Mouse (Mus musculus): Measurements from ENCODE around the gene Farp1. TPM values are rescaled to one million over a fixed set of nuclear protein-coding genes. Genes with fewer than 3 reads are reported as not detected.

Gene Farp1
- total RNA-seq, 1 experiment from 2014 or later: 21.1 TPM

DNA sequence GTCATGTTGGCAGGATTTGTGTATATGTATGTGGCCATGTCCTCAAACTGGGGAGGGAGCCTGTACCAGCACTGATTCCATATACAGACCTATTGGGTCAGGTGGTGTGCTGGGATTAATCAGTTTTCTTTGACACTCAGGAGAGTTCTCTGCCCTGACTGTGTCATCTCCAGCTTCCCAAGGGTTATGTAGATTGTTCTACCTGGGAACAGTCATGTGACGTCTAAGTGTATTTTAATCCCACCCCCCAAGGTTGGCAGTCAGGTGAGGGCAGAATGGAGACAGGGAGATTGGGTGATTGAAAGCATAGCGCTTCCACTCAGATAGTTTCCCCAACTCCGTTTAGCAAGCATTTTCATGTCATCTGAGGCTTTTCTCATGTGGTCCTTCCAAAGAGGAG, 110.3 kb downstream of the Farp1 start:
- DNase-seq: no peak

DNA sequence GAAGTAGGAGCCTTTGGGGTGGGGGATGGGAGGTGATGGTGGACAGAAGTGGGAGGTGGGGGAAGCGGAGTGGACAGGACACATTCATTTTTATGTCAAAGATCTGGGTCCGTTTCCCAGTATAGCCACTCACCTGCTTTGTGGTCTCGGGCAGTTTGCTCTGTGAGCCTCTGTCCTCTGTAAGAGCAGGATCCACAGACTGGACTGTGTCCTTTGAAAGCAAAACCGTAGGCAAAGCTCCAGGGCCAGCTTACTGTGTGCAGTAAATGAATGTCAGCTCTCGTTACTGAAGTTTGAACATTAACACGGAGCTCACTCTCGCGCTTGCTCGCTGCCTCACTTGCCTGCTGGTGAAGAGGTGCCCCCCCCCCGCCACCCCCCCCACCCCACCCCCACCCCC, 110.7 kb downstream of the Farp1 start:
- peak; percentile 31 for DNase-seq

DNA sequence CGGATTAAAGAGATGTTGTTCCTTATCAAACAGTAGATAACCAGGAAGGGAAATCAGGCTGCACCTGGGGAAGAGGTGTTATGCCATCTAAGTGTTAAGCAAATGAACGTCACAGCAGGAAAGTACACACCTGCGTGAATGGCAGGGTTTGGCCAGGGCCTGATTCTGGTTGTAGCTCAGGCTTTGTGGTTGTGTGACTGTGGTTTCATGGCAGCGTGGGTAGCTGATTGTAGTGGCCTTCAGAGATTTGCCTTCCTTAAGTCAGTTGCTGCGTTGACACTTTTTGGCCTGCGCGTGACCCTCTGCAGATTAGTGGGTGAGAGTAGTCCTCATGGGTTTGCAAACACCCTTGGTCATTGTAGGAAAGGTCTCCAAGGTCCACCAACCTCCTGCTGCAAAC, 111.2 kb downstream of the Farp1 start:
- DNase-seq: no peak

DNA sequence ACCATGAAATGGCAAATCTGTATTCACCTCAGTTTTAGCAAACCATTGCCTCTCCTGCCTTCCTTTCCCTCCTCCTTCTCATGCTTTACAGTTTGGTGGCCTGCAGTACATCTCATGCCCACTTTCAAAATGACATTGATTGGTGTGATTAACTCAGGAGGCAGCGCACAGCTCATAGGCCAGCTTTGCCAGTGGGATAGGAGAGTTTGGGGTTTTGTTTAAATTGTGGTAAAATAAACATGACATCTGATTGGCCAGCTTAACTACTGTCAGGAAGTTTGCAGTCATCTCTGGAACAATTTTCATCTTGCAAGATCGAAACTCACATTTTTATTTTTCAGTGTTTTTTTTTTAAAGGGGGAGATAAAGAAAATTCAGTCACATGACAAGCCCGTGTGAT, 112.0 kb downstream of the Farp1 start:
- no peak for DNase-seq

DNA sequence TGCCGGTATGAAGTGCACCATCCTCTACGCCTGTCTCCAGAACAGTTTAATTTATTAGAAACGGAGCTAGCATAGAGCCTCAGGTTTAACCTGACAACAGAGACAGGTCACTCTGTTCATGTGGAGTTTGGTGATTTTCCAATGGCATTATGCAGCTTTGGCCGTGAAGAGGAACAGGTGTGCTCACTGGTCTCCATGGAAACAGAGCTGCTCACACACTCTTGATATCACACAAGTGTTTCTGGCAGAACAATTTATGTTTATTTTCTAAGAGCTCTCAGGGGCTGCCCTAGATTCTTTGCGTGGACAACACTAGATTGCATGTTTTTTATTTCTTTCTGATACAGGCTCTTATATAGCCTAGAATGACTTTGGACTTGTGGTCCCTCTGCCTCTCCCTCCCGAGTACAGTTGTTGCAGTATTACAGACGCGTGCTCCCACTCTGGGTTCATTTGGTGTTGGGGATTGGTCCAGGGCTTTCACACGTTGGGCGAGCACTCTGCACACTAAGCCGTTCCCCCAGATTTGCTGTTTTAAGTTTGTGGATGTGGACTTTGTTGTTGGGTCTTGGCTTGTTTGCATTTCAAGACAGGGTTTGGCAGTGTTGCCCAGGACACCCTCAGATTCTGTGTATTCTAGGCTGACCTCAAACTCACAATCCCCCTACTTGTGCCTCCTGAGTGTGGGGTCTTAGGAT, 113.2 kb downstream of the Farp1 start:
- no peak for DNase-seq

DNA sequence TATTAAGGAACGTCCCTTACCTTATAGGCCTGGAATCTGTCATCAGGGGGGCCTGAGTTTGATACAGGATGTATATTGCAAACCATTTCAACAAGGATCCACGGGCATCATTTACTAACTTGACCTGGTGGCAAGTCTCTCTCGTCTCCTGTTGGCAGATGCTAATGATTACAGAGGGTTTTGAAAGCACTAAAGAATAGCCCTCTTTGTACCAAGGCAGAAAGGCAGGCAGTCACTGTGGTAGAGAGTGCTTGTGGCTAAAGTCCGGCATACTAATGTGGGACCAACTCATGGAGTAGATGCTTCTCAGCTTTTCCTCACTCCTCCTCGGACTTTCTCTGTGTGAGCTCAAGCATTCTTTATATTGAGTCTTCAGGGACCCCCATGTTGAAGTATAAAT, 115.0 kb downstream of the Farp1 start:
- no peak for DNase-seq

DNA sequence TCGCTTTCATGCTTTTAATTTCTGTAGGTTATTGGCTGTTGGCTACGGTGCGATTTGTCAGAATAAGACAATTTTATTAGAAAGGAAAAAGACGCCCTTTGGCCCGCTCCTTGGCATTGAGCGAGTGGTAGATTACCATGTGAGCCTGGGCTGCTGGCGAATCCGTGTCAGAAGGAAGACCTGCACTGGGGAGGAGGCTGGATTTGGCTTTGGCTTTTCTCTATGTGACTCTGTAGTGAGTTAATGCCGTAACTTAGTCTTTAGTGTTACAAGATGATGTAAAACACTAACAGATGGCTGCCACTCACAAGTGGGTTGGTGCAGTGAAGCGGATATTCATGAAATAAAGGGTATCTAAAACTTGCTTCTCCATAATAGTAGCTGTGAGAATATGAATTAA, 116.8 kb downstream of the Farp1 start:
- DNase-seq: no peak

DNA sequence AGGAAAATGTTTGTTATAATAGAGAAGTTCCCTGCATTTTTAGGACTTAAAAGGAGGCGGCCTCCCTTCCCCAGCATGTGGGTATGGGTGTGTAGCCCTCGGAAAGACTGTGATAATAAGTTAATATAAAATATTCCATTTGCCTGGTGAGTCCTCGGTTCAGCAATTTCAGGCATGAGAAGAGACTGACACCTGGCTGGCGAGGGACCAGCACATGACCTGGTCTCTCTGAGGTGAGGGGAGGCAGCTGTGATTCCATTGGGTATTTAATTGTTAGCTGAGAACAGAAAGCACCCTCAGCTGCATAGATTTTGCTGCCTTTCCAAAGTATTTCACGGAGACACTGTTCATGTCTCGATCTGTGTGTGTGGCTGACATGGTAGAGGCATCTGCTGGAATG, 117.8 kb downstream of the Farp1 start:
- DNase-seq: no peak

DNA sequence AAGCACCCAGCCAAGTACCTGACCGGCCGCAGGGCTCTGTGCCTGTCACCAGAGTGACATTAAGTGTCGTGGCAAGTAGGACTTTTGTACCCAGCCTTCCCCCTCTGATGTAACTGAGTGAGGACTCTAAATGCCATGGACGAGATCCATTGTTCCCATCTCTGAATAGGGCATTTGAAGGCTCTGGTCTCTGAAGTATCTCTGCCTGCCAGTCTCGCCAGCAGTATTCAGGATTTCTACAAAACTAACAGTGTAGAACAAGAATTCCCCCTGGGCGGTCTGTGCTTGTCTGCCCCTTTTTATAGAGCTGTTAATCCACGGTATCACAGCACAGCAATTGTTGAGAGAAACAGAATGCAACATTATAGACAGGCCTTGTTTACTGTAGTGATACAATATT, 118.3 kb downstream of the Farp1 start:
- no peak for DNase-seq

DNA sequence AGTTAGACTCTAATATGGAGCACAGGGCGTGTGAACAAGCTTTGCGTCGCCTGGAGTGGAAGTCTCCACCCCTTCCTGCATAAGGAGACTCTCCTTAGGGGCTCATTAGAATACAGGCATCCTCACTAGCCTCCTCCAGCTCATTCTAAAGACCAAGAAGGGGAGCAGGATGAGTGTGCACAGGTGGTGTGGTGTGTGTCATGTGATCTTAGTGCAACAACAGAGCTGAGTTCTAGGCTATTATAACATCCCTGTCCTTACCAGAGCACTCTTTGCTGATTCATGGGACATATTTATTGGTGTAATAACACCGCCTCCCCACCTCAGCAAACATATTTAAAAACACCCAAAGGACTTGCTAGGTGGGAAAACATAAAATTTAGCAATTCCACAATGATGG, 120.2 kb downstream of the Farp1 start:
- DNase-seq: no peak

DNA sequence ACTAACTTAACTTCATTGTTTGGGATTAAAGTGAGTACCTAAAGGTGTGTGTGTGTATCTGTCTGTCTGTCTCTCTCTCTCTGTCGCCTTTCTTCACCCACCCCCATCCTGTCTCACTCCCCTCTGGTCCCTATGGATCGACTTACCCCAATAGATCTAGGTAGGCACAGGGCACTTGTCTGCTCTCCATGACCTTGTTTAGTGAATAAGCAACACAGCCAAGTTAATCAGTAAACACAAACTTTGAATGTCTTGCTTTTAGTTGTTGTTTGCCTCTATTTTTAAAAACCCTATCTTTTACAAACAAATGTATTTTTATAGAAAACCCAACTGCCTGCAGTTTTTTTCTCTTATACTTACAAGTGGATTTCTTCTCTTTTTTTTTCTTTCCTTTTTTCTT, 123.6 kb downstream of the Farp1 start:
- DNase-seq: no peak

DNA sequence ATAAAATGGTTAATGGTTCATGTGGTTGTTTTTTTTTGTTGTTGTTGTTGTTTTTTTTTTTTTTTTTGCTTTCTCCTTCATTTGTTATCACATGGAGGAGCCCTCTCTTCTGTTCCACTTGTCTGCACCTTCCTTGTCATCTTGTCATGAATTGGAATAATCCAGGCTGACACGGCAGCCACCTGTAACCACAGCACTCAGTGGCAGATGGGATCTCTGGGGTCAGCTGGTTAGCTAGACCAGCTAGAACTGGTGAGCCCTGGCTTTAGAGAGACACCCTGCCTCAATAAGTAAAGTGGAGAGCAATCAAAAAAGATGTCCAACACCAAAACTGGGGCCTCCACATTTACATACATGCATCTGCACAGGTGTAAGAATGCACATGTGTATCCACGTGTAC, 127.8 kb downstream of the Farp1 start:
- no peak for DNase-seq

DNA sequence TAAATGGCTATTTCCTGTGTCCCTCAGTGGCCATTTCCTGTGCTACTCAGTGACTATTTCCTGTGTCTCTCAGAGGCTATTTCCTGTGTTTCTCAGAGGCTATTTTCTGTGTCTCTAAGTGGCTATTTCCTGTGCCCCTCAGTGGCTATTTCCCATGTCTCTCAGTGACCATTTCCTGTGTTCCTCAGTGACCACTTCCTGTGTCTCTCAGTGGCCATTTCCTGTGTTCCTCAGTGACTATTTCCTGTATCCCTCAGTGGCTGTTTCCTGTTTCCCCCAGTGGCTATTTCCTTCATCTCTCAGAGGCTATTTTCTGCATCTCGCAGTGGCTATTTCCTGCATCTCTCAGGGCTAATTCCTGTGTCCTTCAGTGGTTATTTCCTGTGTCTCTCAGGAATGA, 129.9 kb downstream of the Farp1 start:
- no peak for DNase-seq

DNA sequence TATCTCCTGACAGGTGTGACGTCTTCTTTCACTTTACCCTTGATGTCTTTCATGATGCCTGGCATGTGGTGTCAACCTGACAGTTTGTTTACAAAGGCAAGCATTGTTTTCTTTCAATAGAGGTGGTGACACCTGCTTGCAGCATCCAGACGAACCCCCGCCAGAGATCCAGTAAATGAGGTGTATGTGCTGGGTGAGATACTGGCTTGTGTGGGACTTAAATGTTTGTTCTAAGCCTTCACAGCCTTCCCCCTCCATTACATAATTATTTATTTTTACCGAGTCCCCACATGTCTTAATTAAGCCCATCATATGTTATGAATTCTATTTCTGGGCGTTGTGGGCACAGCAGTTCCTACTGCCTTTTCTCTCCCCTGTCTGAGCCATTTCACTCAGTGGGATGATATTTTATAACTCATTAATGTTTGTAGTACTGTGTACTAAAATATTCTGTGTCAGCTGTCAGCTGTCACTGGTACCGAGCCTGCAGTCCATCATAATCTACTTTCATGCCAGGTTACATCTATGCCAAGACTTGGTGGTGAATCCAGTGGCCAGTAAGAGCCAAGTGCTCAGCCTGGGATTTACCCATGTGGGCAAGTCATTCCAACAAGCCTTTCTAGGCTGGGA, 130.5 kb downstream of the Farp1 start:
- no peak for DNase-seq

DNA sequence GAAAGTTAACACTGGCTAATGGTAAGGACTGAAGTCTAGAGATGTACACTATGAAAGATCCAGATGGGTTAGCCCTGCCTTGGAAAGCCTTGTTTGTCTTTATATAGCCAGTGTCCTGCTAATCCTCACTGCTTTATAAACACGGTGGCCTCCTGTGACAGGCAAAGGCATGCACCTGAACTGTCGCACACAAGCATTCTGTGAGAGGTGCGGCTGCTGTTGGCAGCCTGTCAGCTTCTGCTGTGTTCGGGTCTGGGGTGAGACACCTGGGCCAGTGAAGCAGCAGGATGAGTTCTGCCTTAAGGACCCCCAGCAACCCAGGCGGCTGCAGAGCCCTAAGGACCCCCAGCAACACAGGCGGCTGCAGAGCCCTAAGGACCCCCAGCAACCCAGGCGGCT, 131.0 kb downstream of the Farp1 start:
- no peak for DNase-seq

DNA sequence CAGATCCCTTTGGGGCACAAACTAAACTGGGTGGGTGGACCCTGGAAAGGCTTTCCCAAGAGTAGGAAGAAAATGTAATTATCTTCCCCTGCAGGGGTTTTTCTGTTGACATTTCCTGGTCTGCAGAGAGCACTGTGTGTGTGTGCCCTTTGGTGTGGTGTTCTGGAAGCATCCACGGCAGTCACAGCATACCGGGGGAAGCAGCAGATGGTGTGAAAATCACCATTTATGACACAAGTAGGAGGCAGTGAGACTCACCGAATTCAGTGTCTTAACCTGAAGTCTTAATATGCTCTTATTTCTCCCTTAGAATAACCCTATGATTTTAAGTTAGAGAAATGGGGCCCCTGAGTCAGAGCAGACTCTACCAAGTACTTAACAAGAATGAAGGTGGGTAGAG, 133.7 kb downstream of the Farp1 start:
- no peak for DNase-seq

DNA sequence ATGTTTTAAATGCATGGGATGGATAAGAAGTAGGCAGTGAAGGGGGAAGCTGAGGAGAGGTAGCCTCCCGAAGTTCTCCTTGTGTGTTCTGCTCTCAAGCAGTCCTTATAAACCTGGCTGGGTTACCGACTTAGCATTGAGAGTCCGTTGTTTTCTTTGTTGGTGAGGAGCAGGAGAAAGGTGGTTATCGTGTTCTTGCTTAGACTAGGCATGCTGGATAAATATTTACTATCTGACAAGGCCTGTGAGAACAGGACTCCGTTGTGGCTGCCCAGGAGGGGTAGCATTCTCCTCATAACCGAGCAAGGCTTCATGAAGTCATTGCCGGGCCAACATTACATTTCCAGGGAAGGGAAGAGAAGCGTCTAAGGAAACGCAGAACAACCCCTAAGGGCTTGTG, 135.3 kb downstream of the Farp1 start:
- DNase-seq: no peak

DNA sequence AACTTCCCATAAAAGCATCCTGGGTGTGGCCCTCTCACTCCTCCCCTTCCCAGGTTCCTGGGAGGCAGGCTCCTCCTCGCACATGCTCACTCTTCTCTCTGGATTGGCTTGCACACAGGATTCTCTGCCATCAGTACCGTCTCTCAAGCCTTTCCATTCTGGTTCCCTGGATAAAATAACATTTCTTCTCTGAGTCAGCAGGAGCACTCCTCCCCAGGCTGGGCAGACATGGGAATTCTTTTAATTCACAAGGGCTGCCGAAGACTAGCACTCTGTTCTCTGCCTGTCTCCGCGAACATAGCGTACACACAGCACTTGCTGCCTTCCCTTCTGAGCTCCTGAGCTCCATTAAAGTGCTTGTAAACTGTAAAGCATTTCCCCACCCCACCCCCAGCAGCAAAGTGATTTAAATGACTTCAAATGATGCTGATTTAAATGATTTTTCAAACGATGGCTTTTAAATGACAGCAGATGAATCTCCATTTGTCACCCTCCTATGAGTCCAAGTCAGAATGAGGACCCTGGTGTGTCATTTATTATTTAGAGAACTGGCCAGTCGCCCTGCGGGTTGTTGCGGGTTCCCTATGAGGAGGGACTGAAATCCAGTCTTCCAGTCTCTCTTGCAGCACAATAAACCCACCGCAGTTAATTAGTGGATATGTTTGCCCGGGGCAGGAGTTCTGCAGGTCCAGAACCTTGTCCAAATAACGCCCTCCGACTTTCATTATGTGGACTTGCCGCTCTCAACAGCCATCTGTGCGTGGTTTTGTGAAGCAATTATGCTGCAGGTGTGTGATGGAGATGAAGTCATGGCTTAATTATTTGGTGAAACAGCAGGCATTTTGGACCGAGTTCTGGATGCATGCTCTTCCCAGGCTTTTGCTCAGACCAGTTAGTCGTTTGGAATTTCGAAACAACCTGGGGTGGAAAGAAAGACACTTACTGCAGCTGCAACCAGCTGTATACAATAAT, 137.4 kb downstream of the Farp1 start:
- DNase-seq: no peak

DNA sequence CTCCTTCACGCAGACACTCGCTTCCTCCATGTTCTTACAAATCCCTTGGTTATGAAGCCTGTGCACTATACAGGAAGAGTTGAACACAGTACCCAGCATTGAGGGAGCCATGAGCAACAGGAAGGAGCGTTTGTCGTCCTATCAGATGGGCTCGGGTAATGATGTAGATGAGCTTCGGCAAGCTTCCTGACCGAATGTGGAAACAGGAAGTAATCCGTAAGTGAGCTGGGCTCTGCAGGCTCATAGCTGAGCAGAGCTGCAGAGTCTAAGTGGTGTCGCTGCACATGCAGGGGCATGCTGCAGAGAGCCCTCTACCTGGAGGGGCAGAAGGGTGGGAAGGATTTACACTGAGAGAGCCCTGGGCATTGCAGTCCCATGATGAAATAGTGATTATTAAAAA, 140.4 kb downstream of the Farp1 start:
- DNase-seq: no peak

DNA sequence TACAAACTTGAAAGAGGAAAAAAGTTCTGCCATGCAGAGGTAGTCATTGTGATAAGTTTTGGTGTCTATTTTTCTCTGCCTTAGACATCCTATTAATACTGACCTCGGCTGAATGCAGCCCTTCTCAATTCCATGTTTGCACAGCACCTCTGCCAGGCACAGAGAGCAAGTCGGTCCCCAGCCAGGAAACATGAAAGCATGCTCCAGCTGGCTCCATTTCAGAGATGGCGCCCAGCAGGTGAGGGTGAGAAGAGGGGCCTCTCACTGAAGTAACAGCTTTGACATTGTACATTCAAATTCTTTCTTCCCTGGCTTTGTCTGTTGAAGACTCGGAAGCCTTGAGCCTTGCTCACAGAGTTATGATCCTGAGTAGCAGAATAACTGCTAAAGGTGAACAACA, 140.9 kb downstream of the Farp1 start:
- DNase-seq: no peak

DNA sequence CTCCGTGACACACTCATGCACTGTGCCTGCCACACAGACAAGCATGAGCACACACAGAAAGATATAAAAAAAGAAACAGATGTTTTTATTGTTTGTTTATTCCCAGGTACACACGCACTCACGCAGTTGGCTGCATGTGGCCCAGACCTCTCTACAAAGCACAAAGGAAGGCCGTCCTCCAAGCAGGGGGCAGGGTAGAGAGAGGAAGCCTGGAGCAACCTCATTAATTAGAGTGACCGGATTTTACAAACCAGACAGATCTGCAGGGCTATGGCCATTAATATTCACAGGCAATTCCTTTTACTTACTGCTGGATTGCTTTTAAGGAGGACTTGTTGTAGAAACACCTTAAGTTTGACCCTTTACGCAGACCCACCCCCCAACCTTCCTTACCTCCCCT, 142.9 kb downstream of the Farp1 start:
- no peak for DNase-seq

DNA sequence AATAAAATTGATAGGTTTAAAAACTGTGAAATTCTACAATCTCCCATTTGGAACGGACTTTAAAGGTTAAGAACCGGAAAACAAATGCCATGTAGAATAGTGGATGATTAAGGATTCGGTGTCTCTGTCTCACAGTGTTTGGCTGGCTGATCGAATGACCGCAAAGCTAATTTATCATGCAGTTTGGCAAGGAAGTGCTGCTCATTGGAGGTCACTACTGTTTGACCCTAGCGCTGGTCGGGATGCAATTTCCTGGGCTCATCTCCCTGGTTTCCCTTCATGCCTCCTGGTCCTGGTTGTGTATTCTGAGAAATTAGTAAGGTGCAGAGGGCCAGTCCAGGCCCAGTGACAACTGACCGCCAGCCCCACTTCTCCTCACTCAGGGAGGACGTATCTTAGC, 145.6 kb downstream of the Farp1 start:
- DNase-seq: peak; percentile 31

DNA sequence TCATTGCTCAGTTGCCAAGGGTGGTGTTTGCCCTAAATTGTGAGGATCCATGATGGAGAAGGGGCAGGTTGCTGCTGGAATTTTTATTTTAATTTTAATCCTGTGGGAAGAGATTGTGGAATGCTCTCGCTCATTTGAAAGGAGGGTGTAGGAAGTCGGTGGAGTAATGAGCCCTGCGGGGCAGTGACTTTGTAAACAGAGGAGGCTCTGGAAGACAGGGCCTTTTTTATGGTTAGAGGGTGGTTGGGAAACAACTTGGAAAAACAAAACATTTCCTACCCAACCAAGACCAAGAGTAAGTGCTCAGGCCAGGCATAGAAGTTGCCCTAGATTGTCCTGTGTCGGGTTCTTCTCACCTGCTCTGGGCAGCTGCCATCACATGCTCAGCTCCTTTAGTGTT, 146.8 kb downstream of the Farp1 start:
- no peak for DNase-seq

Data from adrenal gland, postnatal 14 days (tissue).